In genomic region chr10:30094603-30095002, GRCm38 (mm10) we compare ENCODE assay signal across 26 mouse cellular contexts.
A peak's percentile ranks its signal among the peaks of the same experiment; 100 is the strongest.
DNase-seq lines count a peak whose midpoint lies in the region; ATAC-seq and TF ChIP-seq lines count a peak whose summit lies in the region.
"Had no signal": no experiment of that assay in that cellular context is flagged by ENCODE, and none has a peak within 500 bp of the region (broad histone marks: within the 10 kb centered on the region; RNA-seq: fewer than 3 reads in every experiment).

No protein-coding gene starts in this region.

- no peaks in the 10 kb centered on the region for H3K9me3 ChIP-seq in forebrain, embryonic 10.5 days
- H3K9me3 ChIP-seq in forebrain, embryonic 13.5 days (replicated peaks) = no peaks in the 10 kb centered on the region
- no peaks in the 10 kb centered on the region for H3K9me3 ChIP-seq in forebrain, embryonic 14.5 days (replicated peaks; ENCODE audit: control insufficient read depth, low read length)
- H3K9me3 ChIP-seq in forebrain, embryonic 12.5 days = no peaks in the 10 kb centered on the region
- H3K9me3 ChIP-seq: embryonic facial prominence, embryonic 13.5 days; embryonic facial prominence, embryonic 15.5 days; forebrain, embryonic 15.5 days; G1E had no signal

- no peak for TF ChIP-seq CTCF in brain, embryonic 14.5 days (IDR thresholded peaks at IDR 0.05; ENCODE audit: borderline replicate concordance, extremely low read depth, insufficient read depth, insufficient read length)

- ATAC-seq in forebrain, embryonic 13.5 days = no peak
- ATAC-seq in forebrain, embryonic 14.5 days = no peak
- no peak for ATAC-seq in forebrain, embryonic 12.5 days (ENCODE audit: low FRiP score)
- ATAC-seq: activated CD4-positive, CD25-positive, alpha-beta regulatory T cell, adult 4 months; CD4-positive, CD25-positive, alpha-beta regulatory T cell, adult 4 months; forebrain, embryonic 15.5 days; Patski had no signal

- no peak overlapping the region for H3K9ac ChIP-seq in forebrain, embryonic 13.5 days
- no peak overlapping the region for H3K9ac ChIP-seq in forebrain, embryonic 14.5 days (ENCODE audit: low read length)
- H3K9ac ChIP-seq in forebrain, embryonic 12.5 days = no peak overlapping the region
- H3K9ac ChIP-seq: embryonic facial prominence, embryonic 13.5 days; embryonic facial prominence, embryonic 15.5 days; forebrain, embryonic 15.5 days had no signal

- peak; percentile 8 for DNase-seq in embryo, embryonic 10 days (ENCODE audit: low spot score)
- no peak for DNase-seq in embryo, embryonic 9.5 days (ENCODE audit: extremely low spot score)
- DNase-seq in forebrain, embryonic 10.5 days (ENCODE audit: extremely low spot score, low spot score) = no peak
- DNase-seq in forebrain, embryonic 14.5 days (ENCODE audit: low spot score) = peak; percentile 20
- DNase-seq in brain, embryonic 14.5 days (ENCODE audit: low read depth) = peak; percentile 53
- DNase-seq: adrenal gland, adult 8-10 months; adrenal gland, postnatal 14 days; adrenal gland, postnatal 36 days; B cell, adult 2 months; cerebellum, adult 11 months; cerebellum, adult 18-20 months; cerebellum, adult 8-10 months; cerebellum, adult 9-11 months; cerebellum, postnatal 14 days; cerebellum, postnatal 36 days had no signal

- H3K4me2 ChIP-seq in forebrain, embryonic 13.5 days = no peak overlapping the region
- H3K4me2 ChIP-seq in forebrain, embryonic 14.5 days (ENCODE audit: low read length) = no peak overlapping the region
- no peak overlapping the region for H3K4me2 ChIP-seq in forebrain, embryonic 12.5 days
- H3K4me2 ChIP-seq: embryonic facial prominence, embryonic 13.5 days; embryonic facial prominence, embryonic 15.5 days; forebrain, embryonic 15.5 days had no signal

- no peak overlapping the region for H3K4me3 ChIP-seq in forebrain, embryonic 10.5 days
- no peak overlapping the region for H3K4me3 ChIP-seq in forebrain, embryonic 13.5 days
- no peak overlapping the region for H3K4me3 ChIP-seq in forebrain, embryonic 14.5 days (ENCODE audit: low read depth, low read length)
- no peak overlapping the region for H3K4me3 ChIP-seq in forebrain, embryonic 12.5 days (replicated peaks)
- H3K4me3 ChIP-seq: embryonic facial prominence, embryonic 13.5 days; embryonic facial prominence, embryonic 15.5 days; erythroblast, embryonic 14.5 days; forebrain, embryonic 15.5 days had no signal

- peaks cover 60% of the 10 kb centered on the region for H3K4me1 ChIP-seq in forebrain, embryonic 10.5 days
- no peaks in the 10 kb centered on the region for H3K4me1 ChIP-seq in forebrain, embryonic 13.5 days
- H3K4me1 ChIP-seq in forebrain, embryonic 14.5 days (ENCODE audit: control insufficient read depth, insufficient read depth, low read length) = no peaks in the 10 kb centered on the region
- peaks cover 3% of the 10 kb centered on the region; the same call in 1 of the 2 replicates for H3K4me1 ChIP-seq in forebrain, embryonic 12.5 days
- H3K4me1 ChIP-seq: embryonic facial prominence, embryonic 13.5 days; embryonic facial prominence, embryonic 15.5 days; forebrain, embryonic 15.5 days had no signal

- peak overlapping the region; percentile 67; the same call in 1 of the 2 replicates for H3K27ac ChIP-seq in forebrain, embryonic 10.5 days
- no peak overlapping the region for H3K27ac ChIP-seq in forebrain, embryonic 13.5 days
- H3K27ac ChIP-seq in forebrain, embryonic 14.5 days (ENCODE audit: low read depth, low read length) = no peak overlapping the region; the same call in 1 of the 2 replicates
- no peak overlapping the region for H3K27ac ChIP-seq in forebrain, embryonic 12.5 days
- H3K27ac ChIP-seq: embryonic facial prominence, embryonic 13.5 days; embryonic facial prominence, embryonic 15.5 days; forebrain, embryonic 15.5 days had no signal

- H3K27me3 ChIP-seq in forebrain, embryonic 10.5 days (ENCODE audit: poor library complexity, severe bottlenecking) = no peaks in the 10 kb centered on the region
- H3K27me3 ChIP-seq in forebrain, embryonic 13.5 days = no peaks in the 10 kb centered on the region
- H3K27me3 ChIP-seq in forebrain, embryonic 14.5 days (replicated peaks; ENCODE audit: control insufficient read depth, insufficient read depth, low read length) = no peaks in the 10 kb centered on the region
- H3K27me3 ChIP-seq in forebrain, embryonic 12.5 days = no peaks in the 10 kb centered on the region
- H3K27me3 ChIP-seq: CH12.LX; embryonic facial prominence, embryonic 13.5 days; embryonic facial prominence, embryonic 15.5 days; forebrain, embryonic 15.5 days had no signal

- H3K36me3 ChIP-seq in forebrain, embryonic 10.5 days (replicated peaks) = no peaks in the 10 kb centered on the region
- no peaks in the 10 kb centered on the region for H3K36me3 ChIP-seq in forebrain, embryonic 13.5 days (ENCODE audit: poor library complexity, severe bottlenecking)
- no peaks in the 10 kb centered on the region for H3K36me3 ChIP-seq in forebrain, embryonic 14.5 days (ENCODE audit: control insufficient read depth, insufficient read depth, low read length)
- H3K36me3 ChIP-seq in forebrain, embryonic 12.5 days (replicated peaks) = no peaks in the 10 kb centered on the region
- H3K36me3 ChIP-seq: embryonic facial prominence, embryonic 13.5 days; embryonic facial prominence, embryonic 15.5 days; forebrain, embryonic 15.5 days; G1E had no signal

- TF ChIP-seq POLR2A in brain, embryonic 14.5 days (IDR thresholded peaks at IDR 0.05; ENCODE audit: borderline replicate concordance, extremely low read depth, insufficient read depth, insufficient read length, poor library complexity, severe bottlenecking) = no peak

Comparison
In these comparisons a context has a peak if more than half of its experiments do, and no peak if none do; other contexts are left out.
1. DNase-seq: peak in embryo, embryonic 10 days (single experiment), forebrain, embryonic 14.5 days (single experiment) and brain, embryonic 14.5 days (single experiment); none in embryo, embryonic 9.5 days (single experiment) and forebrain, embryonic 10.5 days (single experiment).